Mouse (Mus musculus): ENCODE results near the gene Topaz1. TPM values are rescaled to one million over a fixed set of nuclear protein-coding genes. Genes with fewer than 3 reads are reported as not detected.

The Topaz1 gene
- polyA plus RNA-seq, 1 experiment from 2014 or later: not detected

DNA sequence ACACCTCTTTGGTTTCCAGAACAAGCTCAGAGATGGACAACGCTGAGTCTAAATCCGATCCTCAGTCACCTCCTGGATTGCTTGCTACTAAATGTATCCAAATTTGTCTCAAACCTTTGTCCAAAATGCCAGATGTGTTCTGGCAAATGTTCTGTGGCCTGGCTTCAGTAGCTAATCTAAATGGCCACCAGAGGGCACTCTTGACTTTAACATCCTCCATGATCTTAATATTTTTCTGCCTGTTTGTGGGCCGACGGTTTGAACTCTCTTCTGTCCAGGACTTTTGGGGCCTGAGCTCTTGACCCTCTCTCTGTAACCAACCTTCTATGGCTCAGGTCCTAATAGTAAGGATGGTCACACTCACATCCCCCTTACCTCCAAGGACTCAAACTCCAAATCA lies 10.4 kb upstream of the Topaz1 start:
- H3K4me2 ChIP-seq: no peak overlapping the region
- no peak for ATAC-seq (ENCODE audit: low FRiP score, low read depth)
- no peaks in the 10 kb centered on the region for H3K36me3 ChIP-seq
- no peak overlapping the region for H3K9ac ChIP-seq
- no peaks in the 10 kb centered on the region for H3K4me1 ChIP-seq (replicated peaks)
- H3K4me3 ChIP-seq: no peak overlapping the region
- no peak overlapping the region for H3K27ac ChIP-seq (replicated peaks)
- 15% methylated on average over 4 of the region's 4 CpGs for WGBS
- peaks cover 14% of the 10 kb centered on the region; the same call in 1 of the 2 replicates for H3K27me3 ChIP-seq
- H3K9me3 ChIP-seq: no peaks in the 10 kb centered on the region

DNA sequence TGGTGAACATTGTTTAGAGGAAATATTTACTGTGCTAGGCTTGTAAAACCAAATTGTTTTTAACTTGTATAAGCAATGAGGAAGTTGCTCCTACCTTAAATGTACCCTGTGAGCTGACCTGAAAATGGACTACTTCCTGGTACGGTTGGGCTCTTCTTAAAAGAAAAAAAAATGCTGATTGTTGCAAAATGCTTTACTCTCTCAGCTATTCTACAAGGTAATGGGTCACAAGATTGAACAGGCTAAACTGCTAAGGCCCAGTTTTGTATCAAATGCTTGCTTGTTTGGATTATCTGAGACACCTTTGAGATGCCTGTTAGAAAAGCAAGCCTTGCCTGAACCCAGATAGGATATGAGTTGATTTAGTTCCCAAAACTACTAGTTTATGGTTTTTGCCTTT lies 1.3 kb upstream of the Topaz1 start:
- ATAC-seq (ENCODE audit: low FRiP score, low read depth): no peak
- Histone ChIP-seq H3K4me3 (no peak overlapping the region), H3K9ac (no peak overlapping the region), H3K4me2 (no peak overlapping the region), H3K36me3 (no peaks in the 10 kb centered on the region), H3K9me3 (no peaks in the 10 kb centered on the region), H3K27me3 (no peaks in the 10 kb centered on the region), H3K4me1 (replicated peaks) (no peaks in the 10 kb centered on the region), H3K27ac (replicated peaks) (no peak overlapping the region)
- WGBS: 84% methylated on average over 1 of the region's 1 CpGs

DNA sequence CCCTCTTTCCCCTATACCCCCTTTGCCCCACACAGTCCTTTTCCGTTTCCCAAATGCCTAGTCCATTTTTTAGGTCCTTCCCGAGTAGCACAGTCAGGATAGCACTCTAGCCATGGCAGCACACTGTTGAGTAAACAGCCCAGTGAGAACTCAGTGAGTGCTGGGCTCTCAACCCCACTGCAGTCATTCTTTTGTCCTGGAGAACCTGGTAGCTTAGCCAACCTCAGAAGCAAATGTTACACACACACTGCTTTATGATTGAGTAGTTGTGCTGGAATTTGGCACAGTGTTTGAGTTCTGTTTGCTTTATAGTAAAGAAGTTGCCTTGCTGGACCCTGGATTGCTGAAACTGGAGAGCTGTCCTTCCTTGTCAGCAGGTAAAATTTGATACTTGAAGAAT lies 10.5 kb downstream of the Topaz1 start:
- Histone ChIP-seq H3K4me2 (no peak overlapping the region), H3K4me3 (no peak overlapping the region)

DNA sequence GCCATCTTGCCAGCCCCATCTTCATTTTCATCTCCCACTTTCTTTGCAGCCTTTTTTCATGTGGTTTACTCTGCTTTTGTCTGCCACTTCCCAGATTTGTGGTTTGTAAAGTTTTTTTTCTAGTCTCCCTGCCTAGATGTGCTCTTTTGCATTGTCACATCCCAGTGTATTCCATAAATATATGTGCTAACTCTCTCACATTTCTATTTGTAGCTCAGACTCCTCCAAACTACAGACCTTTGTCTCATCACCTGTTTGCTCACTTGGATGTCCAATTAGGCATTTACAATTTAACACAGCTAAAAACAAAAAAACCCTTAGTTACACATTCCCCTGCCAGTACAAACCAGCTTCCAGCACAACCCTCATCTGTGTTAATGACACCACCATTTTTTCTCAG lies 13.0 kb downstream of the Topaz1 start:
- H3K27ac ChIP-seq (replicated peaks): no peak overlapping the region
- H3K9me3 ChIP-seq: no peaks in the 10 kb centered on the region
- H3K4me3 ChIP-seq: no peak overlapping the region
- no peaks in the 10 kb centered on the region for H3K4me1 ChIP-seq (replicated peaks)
- H3K9ac ChIP-seq: no peak overlapping the region
- H3K27me3 ChIP-seq: no peaks in the 10 kb centered on the region
- H3K36me3 ChIP-seq: no peaks in the 10 kb centered on the region
- ATAC-seq (ENCODE audit: low FRiP score, low read depth): no peak
- no peak overlapping the region for H3K4me2 ChIP-seq

More for the DNA sequence above, 10.5 kb downstream of the Topaz1 start:
- ATAC-seq (ENCODE audit: low FRiP score, low read depth): no peak
- H3K36me3 ChIP-seq: no peaks in the 10 kb centered on the region
- H3K27me3 ChIP-seq: no peaks in the 10 kb centered on the region
- WGBS: 55% methylated on average over 2 of the region's 2 CpGs
- H3K27ac ChIP-seq (replicated peaks): no peak overlapping the region
- H3K9ac ChIP-seq: no peak overlapping the region
- H3K9me3 ChIP-seq: no peaks in the 10 kb centered on the region
- no peaks in the 10 kb centered on the region for H3K4me1 ChIP-seq (replicated peaks)

DNA sequence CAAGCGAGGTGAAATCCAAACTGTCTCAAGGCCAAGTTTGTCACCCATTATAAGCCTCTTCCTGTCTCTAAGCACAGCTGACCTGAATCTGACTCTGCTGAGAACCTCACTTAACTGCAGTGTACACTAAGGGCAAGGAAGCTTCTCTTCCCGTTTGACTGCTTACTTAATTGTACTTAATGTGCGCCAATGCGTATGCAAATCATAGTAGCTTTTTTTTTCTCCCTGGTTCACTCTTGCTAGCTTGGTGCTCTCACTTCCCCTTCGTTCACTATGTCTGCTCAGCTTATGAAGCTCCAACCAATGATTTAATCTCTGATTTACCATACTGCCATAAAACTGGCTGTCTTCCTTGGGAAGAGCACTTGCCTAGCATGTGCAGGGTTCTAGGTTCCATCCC lies 38.1 kb downstream of the Topaz1 start:
- H3K4me2 ChIP-seq: no peak overlapping the region
- ATAC-seq (ENCODE audit: low FRiP score, low read depth): no peak
- WGBS: 82% methylated on average over 5 of the region's 5 CpGs

DNA sequence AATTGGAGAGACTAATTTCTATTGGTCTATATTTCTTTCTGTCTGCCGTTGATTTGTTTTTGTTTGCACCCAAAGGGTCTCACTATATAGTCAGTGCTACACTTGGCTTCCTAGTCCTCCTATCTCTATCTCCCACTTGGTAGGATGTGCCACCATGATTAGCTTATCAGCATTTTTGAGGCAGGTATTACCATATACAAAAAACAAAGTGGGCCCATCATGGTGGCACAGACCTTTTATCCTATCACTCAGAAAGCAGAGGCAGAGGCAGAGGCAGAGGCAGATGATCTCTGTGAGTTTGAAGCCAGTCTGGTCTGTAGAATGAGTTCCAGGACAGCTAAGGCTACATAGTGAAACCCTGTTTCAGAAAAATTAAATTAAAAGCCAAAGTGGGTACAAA lies 39.4 kb downstream of the Topaz1 start:
- Histone ChIP-seq H3K9ac (no peak overlapping the region), H3K36me3 (no peaks in the 10 kb centered on the region), H3K4me2 (no peak overlapping the region), H3K4me1 (replicated peaks) (no peaks in the 10 kb centered on the region), H3K27ac (replicated peaks) (no peak overlapping the region), H3K4me3 (no peak overlapping the region), H3K27me3 (no peaks in the 10 kb centered on the region), H3K9me3 (no peaks in the 10 kb centered on the region)
- no peak for ATAC-seq (ENCODE audit: low FRiP score, low read depth)
- 98% methylated on average over 1 of the region's 1 CpGs for WGBS

More for the DNA sequence above, 38.1 kb downstream of the Topaz1 start:
- Histone ChIP-seq H3K9me3 (no peaks in the 10 kb centered on the region), H3K9ac (no peak overlapping the region), H3K27ac (replicated peaks) (no peak overlapping the region), H3K36me3 (no peaks in the 10 kb centered on the region), H3K4me3 (no peak overlapping the region), H3K27me3 (no peaks in the 10 kb centered on the region), H3K4me1 (replicated peaks) (no peaks in the 10 kb centered on the region)

DNA sequence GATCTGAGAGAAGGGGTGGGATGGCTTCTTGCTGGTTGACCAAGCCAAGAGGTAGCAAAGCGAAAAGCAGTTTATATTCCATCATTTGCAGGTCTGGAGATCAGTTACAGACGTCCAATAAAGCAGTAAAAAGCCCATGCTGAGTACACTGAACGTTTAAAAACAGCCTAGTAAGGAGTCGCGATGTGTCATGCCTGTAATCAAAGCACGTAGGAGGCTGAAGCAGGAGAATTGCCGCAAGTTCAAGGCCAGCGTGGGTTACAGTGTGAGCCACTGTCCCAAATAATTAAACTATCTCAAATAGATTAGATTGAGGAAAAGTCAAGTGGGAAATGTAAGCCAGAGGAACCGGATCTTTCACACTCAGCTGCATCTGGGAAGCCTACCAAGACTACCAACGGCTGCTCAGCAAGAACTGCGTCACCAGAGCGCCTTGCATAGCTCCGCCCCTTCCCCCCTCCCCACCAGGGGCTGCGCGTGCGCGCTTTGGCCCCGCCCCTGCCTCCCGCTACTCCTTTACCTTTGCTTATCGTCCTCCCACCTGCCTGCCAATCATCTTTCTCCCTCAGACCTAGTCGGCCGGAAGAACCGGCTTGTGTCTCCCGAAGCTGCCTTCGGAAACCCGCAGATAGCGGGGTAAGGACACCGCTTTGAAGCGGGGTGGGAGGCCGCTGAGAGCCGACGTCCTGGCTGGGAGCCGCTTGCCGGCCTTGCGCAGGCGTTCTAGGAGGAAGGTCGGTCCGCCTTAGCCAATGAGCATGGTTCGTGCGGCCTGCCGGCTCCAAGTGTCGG lies 58.1 kb downstream of the Topaz1 start, which contains the start of gene Tcaim:
Tcaim (plus strand) TSS at position 487 of the 792 bp plus-strand sequence.
- ATAC-seq (ENCODE audit: low FRiP score, low read depth): peak; percentile 99
- no peaks in the 10 kb centered on the region for H3K27me3 ChIP-seq
- peak within 1 kb of the TSS; percentile 77 for H3K9ac ChIP-seq
- H3K36me3 ChIP-seq: no peaks in the 10 kb centered on the region
- H3K4me1 ChIP-seq (replicated peaks): peaks cover 10% of the 10 kb centered on the region
- 7% methylated on average over 42 of the region's 42 CpGs for WGBS
- no peaks in the 10 kb centered on the region for H3K9me3 ChIP-seq
- peak within 1 kb of the TSS; percentile 53 for H3K4me3 ChIP-seq
- peak within 1 kb of the TSS; percentile 91 for H3K27ac ChIP-seq (replicated peaks)
- H3K4me2 ChIP-seq: peak within 1 kb of the TSS; percentile 90

DNA sequence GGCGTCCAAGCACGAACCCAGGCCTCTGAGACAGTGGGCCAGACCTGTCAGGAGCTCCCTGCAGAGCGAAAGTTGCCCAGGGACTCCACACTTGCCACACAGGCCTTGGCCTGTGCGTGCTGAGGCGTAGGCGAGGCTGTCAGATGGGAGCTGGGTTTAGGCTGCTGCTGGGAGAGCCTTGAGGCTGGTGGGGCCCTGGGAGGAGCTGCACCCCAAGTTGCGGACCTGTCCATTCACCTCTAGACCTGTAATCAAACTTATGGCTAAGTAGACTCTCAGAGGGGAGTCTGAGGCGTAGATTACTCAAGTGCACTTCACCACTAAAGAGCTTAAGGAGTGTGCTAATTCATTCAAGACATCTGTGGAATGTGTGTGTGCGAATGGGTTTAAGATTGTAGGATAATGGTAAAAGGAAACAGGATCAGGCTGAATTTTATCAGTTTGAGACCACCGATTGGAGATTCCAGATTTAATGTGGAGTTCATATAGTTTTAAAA lies 58.7 kb downstream of the Topaz1 start:
- peak overlapping the region; percentile 77 for H3K9ac ChIP-seq
- WGBS: 18% methylated on average over 10 of the region's 10 CpGs
- H3K4me2 ChIP-seq: peak overlapping the region; percentile 90
- H3K4me3 ChIP-seq: peak overlapping the region; percentile 53
- no peak for ATAC-seq (ENCODE audit: low FRiP score, low read depth)
- peaks cover 10% of the 10 kb centered on the region for H3K4me1 ChIP-seq (replicated peaks)
- H3K27me3 ChIP-seq: no peaks in the 10 kb centered on the region
- no peaks in the 10 kb centered on the region for H3K36me3 ChIP-seq
- no peaks in the 10 kb centered on the region for H3K9me3 ChIP-seq
- H3K27ac ChIP-seq (replicated peaks): peak overlapping the region; percentile 91

DNA sequence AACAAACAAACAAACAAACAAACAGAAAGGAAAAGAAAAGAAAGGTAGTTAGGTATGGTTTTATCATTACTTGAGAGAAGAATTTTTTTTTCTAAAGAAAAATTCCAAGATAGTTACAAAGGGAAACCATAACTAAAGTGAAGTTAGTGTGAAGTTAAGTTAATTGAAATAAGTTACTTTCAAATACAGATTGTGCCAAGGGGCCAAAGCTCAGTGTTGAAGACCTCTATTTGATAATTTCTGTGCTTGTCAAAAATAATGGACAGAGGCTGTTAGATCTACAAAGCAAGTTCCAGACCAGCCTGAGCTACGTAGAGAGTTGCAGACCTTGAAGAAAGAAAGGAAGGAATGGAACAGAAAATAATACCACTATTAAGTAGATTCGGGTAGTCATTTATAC lies 60.0 kb downstream of the Topaz1 start:
- 94% methylated on average over 2 of the region's 2 CpGs for WGBS
- Histone ChIP-seq H3K4me3 (no peak overlapping the region), H3K36me3 (0 out of 2 replicates have a peak, but pooled peaks cover 6% of the 10 kb centered on the region), H3K27me3 (no peaks in the 10 kb centered on the region), H3K9me3 (no peaks in the 10 kb centered on the region), H3K4me2 (no peak overlapping the region), H3K9ac (no peak overlapping the region), H3K27ac (replicated peaks) (no peak overlapping the region), H3K4me1 (replicated peaks) (peaks cover 10% of the 10 kb centered on the region)
- no peak for ATAC-seq (ENCODE audit: low FRiP score, low read depth)

DNA sequence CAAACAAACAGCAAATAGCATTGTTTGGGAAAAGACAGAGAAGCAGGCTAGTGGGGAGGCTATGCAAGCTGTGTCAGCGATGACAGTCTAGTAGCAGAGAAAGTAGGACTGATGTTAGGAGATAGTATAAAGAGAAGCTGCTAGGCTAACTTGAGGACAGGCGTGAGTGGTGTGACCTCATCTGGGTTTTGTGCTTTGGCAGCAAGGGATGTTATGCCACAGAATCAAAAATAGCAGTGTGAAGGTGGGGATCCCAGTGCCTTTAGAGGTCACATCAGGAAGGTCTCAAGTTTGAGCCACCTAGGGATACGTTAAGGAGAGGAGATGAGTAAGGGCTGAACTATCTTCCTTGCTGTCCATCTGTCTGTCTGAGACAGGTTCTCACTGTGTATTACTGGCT lies 63.1 kb downstream of the Topaz1 start:
- no peaks in the 10 kb centered on the region for H3K9me3 ChIP-seq
- H3K27me3 ChIP-seq: no peaks in the 10 kb centered on the region
- H3K36me3 ChIP-seq: peaks cover 14% of the 10 kb centered on the region; the same call in 1 of the 2 replicates
- ATAC-seq (ENCODE audit: low FRiP score, low read depth): no peak
- H3K4me3 ChIP-seq: no peak overlapping the region
- WGBS: 95% methylated on average over 3 of the region's 3 CpGs
- no peak overlapping the region for H3K4me2 ChIP-seq
- no peak overlapping the region for H3K9ac ChIP-seq
- H3K27ac ChIP-seq (replicated peaks): no peak overlapping the region
- H3K4me1 ChIP-seq (replicated peaks): peaks cover 10% of the 10 kb centered on the region

DNA sequence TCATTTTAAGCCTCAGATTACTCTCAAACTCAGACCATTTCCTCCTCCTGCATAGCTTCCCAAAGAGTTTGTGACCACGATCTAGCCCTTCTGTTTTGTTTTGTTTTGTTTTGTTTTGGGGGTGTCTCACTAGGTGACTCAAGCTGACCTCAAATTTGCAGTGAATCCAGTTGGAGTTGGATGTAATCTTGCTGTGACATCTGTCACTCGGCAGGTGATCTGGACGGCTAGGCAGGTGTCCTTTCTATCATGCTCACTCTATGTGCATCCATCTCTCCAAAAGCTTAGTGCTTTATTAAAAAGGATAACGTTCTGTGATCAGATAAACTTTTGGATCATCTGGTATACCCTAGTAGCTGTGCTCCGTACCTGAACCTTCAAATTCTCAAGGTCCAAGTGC lies 65.2 kb downstream of the Topaz1 start:
- 86% methylated on average over 5 of the region's 5 CpGs for WGBS
- H3K4me2 ChIP-seq: no peak overlapping the region
- H3K36me3 ChIP-seq: peaks cover 27% of the 10 kb centered on the region
- no peaks in the 10 kb centered on the region for H3K9me3 ChIP-seq
- H3K4me1 ChIP-seq (replicated peaks): no peaks in the 10 kb centered on the region
- no peak overlapping the region for H3K9ac ChIP-seq
- H3K27ac ChIP-seq (replicated peaks): no peak overlapping the region
- no peak overlapping the region for H3K4me3 ChIP-seq
- H3K27me3 ChIP-seq: no peaks in the 10 kb centered on the region
- no peak for ATAC-seq (ENCODE audit: low FRiP score, low read depth)

DNA sequence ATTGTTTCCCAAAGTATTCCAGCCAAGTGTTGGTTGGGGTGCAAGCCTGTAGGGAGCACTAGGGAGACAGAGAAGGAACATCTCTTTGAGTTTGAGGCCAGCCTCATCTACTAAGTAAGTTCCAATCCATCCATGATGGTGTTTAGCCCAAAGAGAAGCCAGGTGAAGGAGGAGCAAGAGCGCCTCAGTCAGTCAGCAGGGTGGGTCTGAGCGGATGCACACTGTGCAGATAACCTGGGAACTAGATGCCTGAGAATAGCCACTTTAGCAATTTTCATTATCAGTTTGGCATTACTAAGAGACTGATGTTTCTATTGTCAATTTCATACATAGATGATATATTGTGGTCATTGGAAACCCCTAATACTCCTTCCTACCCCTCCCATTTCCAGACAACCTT lies 67.6 kb downstream of the Topaz1 start:
- WGBS: 100% methylated on average over 2 of the region's 2 CpGs
- no peak for ATAC-seq (ENCODE audit: low FRiP score, low read depth)
- Histone ChIP-seq H3K9ac (no peak overlapping the region), H3K36me3 (peaks cover 39% of the 10 kb centered on the region), H3K27ac (replicated peaks) (no peak overlapping the region), H3K4me3 (no peak overlapping the region), H3K4me2 (no peak overlapping the region), H3K9me3 (no peaks in the 10 kb centered on the region), H3K4me1 (replicated peaks) (no peaks in the 10 kb centered on the region), H3K27me3 (no peaks in the 10 kb centered on the region)
